Mouse (Mus musculus) liver, embryonic 14.5 days (tissue): ENCODE measurements at regions not wholly inside any gene's neighbourhood (a gene's known extent, or its start where the extent isn't known, plus 50 kb on each side); places are given as distances from the start of the nearest gene placed in this dataset.

ENCODE experiments used
- CTCF ChIP-seq: IDR thresholded peaks from 2 replicates; pipeline ENCODE4 v1.5.1; 2016; ENCODE audit warnings: antibody characterized with exemption, low read depth, control low read depth
- EP300 ChIP-seq: IDR thresholded peaks from 2 replicates; pipeline ENCODE4 v1.6.1; 2016; ENCODE audit warnings: antibody characterized with exemption, low read depth

DNA sequence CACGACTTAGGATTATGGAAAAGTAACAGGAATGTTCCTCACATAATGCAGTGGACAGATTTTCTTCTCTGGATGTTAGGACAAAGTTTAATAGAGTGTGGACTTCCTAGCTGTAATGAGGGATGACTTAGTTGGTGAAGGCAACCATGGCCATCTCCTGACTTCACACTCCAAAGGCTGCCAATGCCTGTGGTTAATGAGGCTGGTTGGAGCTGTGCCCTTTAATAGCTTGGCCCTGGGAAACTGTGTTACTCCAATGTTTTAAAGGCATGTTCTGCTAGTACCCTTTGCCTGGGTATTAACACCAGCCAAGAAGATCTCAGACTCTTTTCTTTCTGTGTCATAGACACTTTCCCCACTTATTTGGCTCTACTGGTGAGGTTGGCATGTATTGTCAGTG lies 378.9 kb downstream of the Fat4 start:
- TF ChIP-seq CTCF, result no peak
- no peak for TF ChIP-seq EP300
